Mouse (Mus musculus): ENCODE data around the gene Hirip3.

- TF ChIP-seq POLR2A (IDR thresholded peaks at IDR 0.05; ENCODE audit: insufficient read depth, low read length) = no peak
- no peak for TF ChIP-seq CTCF (IDR thresholded peaks at IDR 0.05; ENCODE audit: low read depth, low read length)
Measured at GRCm38 (mm10) chr7:126845516-126845915, 16.3 kb upstream of the Hirip3 start.
